Mouse (Mus musculus): ENCODE measurements around the gene Srsf7. TPM values are rescaled to one million over a fixed set of nuclear protein-coding genes. Genes with fewer than 3 reads are reported as not detected.

The Srsf7 gene
- total RNA-seq, 1 experiment from 2014 or later = 262 TPM

- no peak for ATAC-seq (replicated peaks; ENCODE audit: insufficient number of reproducible peaks, low FRiP score, low TSS enrichment, poor library complexity, severe bottlenecking)
Measured at GRCm38 (mm10) chr17:80167436-80167835, 39.7 kb downstream of the Srsf7 start.

- no peak for ATAC-seq (replicated peaks; ENCODE audit: insufficient number of reproducible peaks, low FRiP score, low TSS enrichment, poor library complexity, severe bottlenecking)
Measured at GRCm38 (mm10) chr17:80166346-80166745, 40.8 kb downstream of the Srsf7 start.

GRCm38 (mm10) chr17:80165741-80166140, 41.4 kb downstream of the Srsf7 start:
- ATAC-seq (replicated peaks; ENCODE audit: insufficient number of reproducible peaks, low FRiP score, low TSS enrichment, poor library complexity, severe bottlenecking) = no peak

- no peak for ATAC-seq (replicated peaks; ENCODE audit: insufficient number of reproducible peaks, low FRiP score, low TSS enrichment, poor library complexity, severe bottlenecking)
Measured at GRCm38 (mm10) chr17:80163991-80164390, 43.1 kb downstream of the Srsf7 start.

- no peak for ATAC-seq (replicated peaks; ENCODE audit: insufficient number of reproducible peaks, low FRiP score, low TSS enrichment, poor library complexity, severe bottlenecking)
Measured at GRCm38 (mm10) chr17:80160454-80160853, 46.7 kb downstream of the Srsf7 start.

GRCm38 (mm10) chr17:80157489-80157888, 49.6 kb downstream of the Srsf7 start:
- ATAC-seq (replicated peaks; ENCODE audit: insufficient number of reproducible peaks, low FRiP score, low TSS enrichment, poor library complexity, severe bottlenecking) = no peak

GRCm38 (mm10) chr17:80156905-80157304, 50.2 kb downstream of the Srsf7 start:
- ATAC-seq (replicated peaks; ENCODE audit: insufficient number of reproducible peaks, low FRiP score, low TSS enrichment, poor library complexity, severe bottlenecking) = no peak

GRCm38 (mm10) chr17:80153631-80154030, 53.5 kb downstream of the Srsf7 start:
- no peak for ATAC-seq (replicated peaks; ENCODE audit: insufficient number of reproducible peaks, low FRiP score, low TSS enrichment, poor library complexity, severe bottlenecking)

- no peak for ATAC-seq (replicated peaks; ENCODE audit: insufficient number of reproducible peaks, low FRiP score, low TSS enrichment, poor library complexity, severe bottlenecking)
Measured at GRCm38 (mm10) chr17:80152767-80153630, 54.1 kb downstream of the Srsf7 start.

- no peak for ATAC-seq (replicated peaks; ENCODE audit: insufficient number of reproducible peaks, low FRiP score, low TSS enrichment, poor library complexity, severe bottlenecking)
Measured at GRCm38 (mm10) chr17:80151353-80151752, 55.8 kb downstream of the Srsf7 start.

Other genes with a start within 250 kb of the Srsf7 start
- gene Hnrnpll, start 145.0 kb downstream of the Srsf7 start, total RNA-seq (2017) = 32.6 to 35.1 TPM (median 33.5 TPM) in 3 replicates
- 2.5 to 7.3 TPM (median 2.7 TPM) in 3 replicates for gene Galm, start 79.8 kb downstream of the Srsf7 start, total RNA-seq (2017)
- gene Ttc39d, start 153 bp upstream of the Srsf7 start, total RNA-seq (2017) = 0.11 TPM in 1 of 3 replicates, not detected in the others
- gene Gemin6, start 17.1 kb upstream of the Srsf7 start, total RNA-seq (2017) = 2.4 to 12.1 TPM (median 7.7 TPM) in 3 replicates
- 2.5 TPM in 1 of 3 replicates, not detected in the others for gene Morn2, start 82.9 kb upstream of the Srsf7 start, total RNA-seq (2017)
- 18.1 to 38.1 TPM (median 33.2 TPM) in 3 replicates for gene Dhx57, start 83.2 kb upstream of the Srsf7 start, total RNA-seq (2017)
- 3.4 TPM in 1 of 3 replicates, not detected in the others for gene Arhgef33, start 100.1 kb upstream of the Srsf7 start, total RNA-seq (2017)
- not detected in 3 replicates for gene Gm10190, start 166.2 kb upstream of the Srsf7 start, total RNA-seq (2017)